Mouse (Mus musculus) intestine, embryonic 14.5 days (tissue): ENCODE results near the gene Ecel1. TPM values are rescaled to one million over a fixed set of nuclear protein-coding genes. Genes with fewer than 3 reads are reported as not detected.

ENCODE experiments used
- ATAC-seq: fragments of 200-750 bp; cut with Nextera tagmentation; replicated peaks from 2 replicates; pipeline ENCODE4 v1.8.0; 2017; ENCODE audit warnings: low read depth, moderate number of reproducible peaks, moderate TSS enrichment, moderate library complexity; ENCODE audit not compliant: low FRiP score, low TSS enrichment
- DNase-seq: peaks from one replicate; pipeline ENCODE4 v3.0.0-alpha.2; 2018; ENCODE audit warnings: low spot score
- H3K27ac ChIP-seq: fragments of 300-500 bp; sonication (generic); 2 replicates; pipeline ENCODE4 v1.5.1; 2014; ENCODE audit warnings: low read depth, mild to moderate bottlenecking, control low read depth
- H3K27me3 ChIP-seq: fragments of 300-500 bp; sonication (generic); replicated peaks from 2 replicates; pipeline ENCODE4 v1.6.1; 2014; ENCODE audit warnings: low read length, control low read depth; ENCODE audit not compliant: control insufficient read depth, insufficient read depth
- H3K36me3 ChIP-seq: fragments of 300-500 bp; sonication (generic); 2 replicates; pipeline ENCODE4 v1.6.1; 2014; ENCODE audit warnings: low read length, control low read depth; ENCODE audit not compliant: control insufficient read depth, insufficient read depth
- H3K4me1 ChIP-seq: fragments of 300-500 bp; sonication (generic); replicated peaks from 2 replicates; pipeline ENCODE4 v1.6.1; 2014; ENCODE audit warnings: low read length, control low read depth, mixed read lengths; ENCODE audit not compliant: control insufficient read depth, insufficient read depth
- H3K4me2 ChIP-seq: fragments of 300-500 bp; sonication (generic); 2 replicates; pipeline ENCODE4 v1.6.1; 2014; ENCODE audit warnings: low read length
- H3K4me3 ChIP-seq: fragments of 300-500 bp; sonication (generic); 2 replicates; pipeline ENCODE4 v1.5.1; 2014; ENCODE audit warnings: low read depth, low read length, control low read depth, mixed read lengths
- H3K9ac ChIP-seq: fragments of 300-500 bp; sonication (generic); 2 replicates; pipeline ENCODE4 v1.6.1; 2014; ENCODE audit warnings: mild to moderate bottlenecking, low read length
- H3K9me3 ChIP-seq: fragments of 300-500 bp; sonication (generic); 2 replicates; pipeline ENCODE4 v1.6.1; 2016; ENCODE audit warnings: low read length, control low read depth; ENCODE audit not compliant: control insufficient read depth
- WGBS: fragments of 180-500 bp; shearing (Covaris S2); extraction: QIAGEN DNeasy Blood & Tissue Kit; methylation state at CpG from one replicate; pipeline ENCODE4 v1.1.7; 2014; 5-methylcytosine and 5-hydroxymethylcytosine counted together
- polyA plus RNA-seq: library from polyadenylated mRNA; unstranded; fragments of >200 nt; fragmentation: Nextera tagmentation; extraction: Ambion mirVana; gene quantifications from 2 replicates; pipeline ENCODE4 v1.2.1, GENCODE M21; 2014

Gene Ecel1
- polyA plus RNA-seq, 1 experiment from 2014 or later, result 1.5 TPM

DNA sequence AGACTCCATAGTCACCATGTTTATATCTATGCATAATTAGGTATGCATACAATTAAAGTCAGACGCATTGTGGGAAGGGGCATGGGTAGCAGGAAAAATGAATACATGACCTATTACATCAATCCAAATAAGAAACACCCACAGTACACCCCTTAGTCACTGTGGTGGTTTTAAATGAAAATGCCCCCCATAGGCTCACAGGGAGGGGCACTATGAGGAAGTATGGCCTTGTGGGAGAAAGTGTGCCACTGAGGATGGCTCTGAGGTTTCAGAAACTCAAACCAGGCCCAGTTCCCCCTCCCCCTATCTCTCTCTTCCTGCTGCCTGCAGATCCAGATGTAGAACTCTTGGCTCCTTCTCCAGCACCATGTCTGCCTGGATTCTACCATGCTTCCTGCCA lies 52.4 kb downstream of the Ecel1 start:
- ATAC-seq (no peak), DNase-seq (no peak)
- no peak overlapping the region for H3K4me2 ChIP-seq
- no peak overlapping the region for H3K4me3 ChIP-seq
- WGBS, result 91% methylated on average over 1 of the region's 1 CpGs
- no peaks in the 10 kb centered on the region for H3K36me3 ChIP-seq
- H3K27me3 ChIP-seq, result no peaks in the 10 kb centered on the region
- H3K9me3 ChIP-seq, result no peaks in the 10 kb centered on the region
- H3K27ac ChIP-seq, result no peak overlapping the region
- no peaks in the 10 kb centered on the region for H3K4me1 ChIP-seq
- H3K9ac ChIP-seq, result no peak overlapping the region

GRCm38 (mm10) chr1:87102114-87102513 lies 54.2 kb downstream of the Ecel1 start:
- Histone ChIP-seq H3K4me2 (no peak overlapping the region), H3K4me3 (no peak overlapping the region), H3K36me3 (no peaks in the 10 kb centered on the region), H3K27ac (no peak overlapping the region), H3K9me3 (no peaks in the 10 kb centered on the region), H3K9ac (no peak overlapping the region), H3K4me1 (no peaks in the 10 kb centered on the region), H3K27me3 (no peaks in the 10 kb centered on the region)
- 75% methylated on average over 3 of the region's 3 CpGs for WGBS
- ATAC-seq (no peak; the same call in 1 of the 2 replicates), DNase-seq (no peak)

DNA sequence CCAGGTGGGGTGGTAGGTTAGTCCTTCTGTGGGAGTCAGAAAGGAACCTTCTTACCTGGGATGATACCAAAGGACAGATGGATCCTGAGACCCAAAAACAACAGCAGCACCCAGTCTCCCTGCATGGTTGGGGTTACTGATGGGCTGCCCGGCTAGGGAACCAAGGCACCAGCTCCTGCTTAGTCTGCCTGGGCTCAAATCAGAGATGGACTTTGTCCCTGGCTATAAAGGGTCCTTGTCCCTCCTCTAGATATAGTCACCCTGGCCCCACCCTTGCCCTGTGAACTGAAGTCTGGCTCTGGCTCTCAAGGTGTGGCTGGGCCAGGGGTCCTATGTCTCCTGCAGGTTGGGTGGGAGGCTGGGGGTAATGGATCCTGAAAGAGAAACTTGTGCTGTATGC lies 54.9 kb downstream of the Ecel1 start, which contains the start of gene Alpi:
TSS of gene Alpi (minus strand) at position 196 of the 400 bp plus-strand sequence.
- ATAC-seq (peak; percentile 79), DNase-seq (no peak)
- Histone ChIP-seq H3K27ac (no peak within 1 kb of the TSS), H3K36me3 (no peaks in the 10 kb centered on the region), H3K9ac (no peak within 1 kb of the TSS), H3K4me3 (no peak within 1 kb of the TSS), H3K4me2 (no peak within 1 kb of the TSS), H3K4me1 (no peaks in the 10 kb centered on the region), H3K9me3 (no peaks in the 10 kb centered on the region), H3K27me3 (no peaks in the 10 kb centered on the region)
- WGBS, result 67% methylated on average over 1 of the region's 1 CpGs

GRCm38 (mm10) chr1:87098358-87098975 lies 57.9 kb downstream of the Ecel1 start:
- ATAC-seq (peak; percentile 76), DNase-seq (peak; percentile 82)
- H3K4me1 ChIP-seq, result no peaks in the 10 kb centered on the region
- H3K9me3 ChIP-seq, result no peaks in the 10 kb centered on the region
- no peak overlapping the region for H3K4me3 ChIP-seq
- H3K4me2 ChIP-seq, result peak overlapping the region; percentile 20; the same call in 1 of the 2 replicates
- no peaks in the 10 kb centered on the region for H3K27me3 ChIP-seq
- WGBS, result 15% methylated on average over 30 of the region's 30 CpGs
- no peak overlapping the region for H3K27ac ChIP-seq
- H3K36me3 ChIP-seq, result no peaks in the 10 kb centered on the region
- H3K9ac ChIP-seq, result no peak overlapping the region

Other genes with a start within 250 kb of the Ecel1 start
- gene Alppl2, start 66.6 kb downstream of the Ecel1 start, polyA plus RNA-seq, result 0.08 TPM in 1 of 2 replicates, not detected in the other
- gene Alpi, start 54.9 kb downstream of the Ecel1 start, polyA plus RNA-seq, result 8.5 and 16.5 TPM in 2 replicates
- gene Akp3, start 31.5 kb downstream of the Ecel1 start, polyA plus RNA-seq, result not detected in 2 replicates
- not detected in 2 replicates for gene Prss56, start 26.8 kb upstream of the Ecel1 start, polyA plus RNA-seq
- not detected in 2 replicates for gene Chrnd, start 34.1 kb upstream of the Ecel1 start, polyA plus RNA-seq
- not detected in 2 replicates for gene Chrng, start 48.1 kb upstream of the Ecel1 start, polyA plus RNA-seq
- 131 and 141 TPM in 2 replicates for gene Eif4e2, start 57.4 kb upstream of the Ecel1 start, polyA plus RNA-seq
- gene Efhd1, start 107.8 kb upstream of the Ecel1 start, polyA plus RNA-seq, result 0.16 TPM in 1 of 2 replicates, not detected in the other
- 44.9 and 45.2 TPM in 2 replicates for gene Gigyf2, start 170.5 kb upstream of the Ecel1 start, polyA plus RNA-seq
- gene Kcnj13, start 238.2 kb upstream of the Ecel1 start, polyA plus RNA-seq, result 0.38 and 1.0 TPM in 2 replicates